Mouse (Mus musculus) intestine, embryonic 16.5 days (tissue): ENCODE results near the gene Ddr2. TPM values are rescaled to one million over a fixed set of nuclear protein-coding genes. Genes with fewer than 3 reads are reported as not detected.

Source experiments
- ATAC-seq: fragments of 200-750 bp; cut with Nextera tagmentation; 2 replicates; pipeline ENCODE4 v1.8.0; 2017; ENCODE audit warnings: moderate TSS enrichment, moderate library complexity
- H3K27ac ChIP-seq: fragments of 300-500 bp; sonication (generic); 2 replicates; pipeline ENCODE4 v1.5.1; 2014; ENCODE audit warnings: mild to moderate bottlenecking, low read length
- H3K27me3 ChIP-seq: fragments of 300-500 bp; sonication (generic); replicated peaks from 2 replicates; pipeline ENCODE4 v1.6.1; 2014; ENCODE audit warnings: low read length, control low read depth, mixed read lengths; ENCODE audit not compliant: control insufficient read depth, insufficient read depth
- H3K36me3 ChIP-seq: fragments of 300-500 bp; sonication (generic); 2 replicates; pipeline ENCODE4 v1.6.1; 2014; ENCODE audit warnings: low read length, control low read depth; ENCODE audit not compliant: control insufficient read depth, insufficient read depth
- H3K4me1 ChIP-seq: fragments of 300-500 bp; sonication (generic); 2 replicates; pipeline ENCODE4 v1.6.1; 2014; ENCODE audit warnings: low read length, control low read depth, mixed read lengths; ENCODE audit not compliant: control insufficient read depth, insufficient read depth
- H3K4me2 ChIP-seq: fragments of 300-500 bp; sonication (generic); 2 replicates; pipeline ENCODE4 v1.6.1; 2014; ENCODE audit warnings: low read depth, low read length, control low read depth
- H3K4me3 ChIP-seq: fragments of 300-500 bp; sonication (generic); 2 replicates; pipeline ENCODE4 v1.5.1; 2014; ENCODE audit warnings: mild to moderate bottlenecking, low read length
- H3K9ac ChIP-seq: fragments of 300-500 bp; sonication (generic); 2 replicates; pipeline ENCODE4 v1.6.1; 2014; ENCODE audit warnings: low read depth, low read length
- H3K9me3 ChIP-seq: fragments of 300-500 bp; sonication (generic); 2 replicates; pipeline ENCODE4 v1.6.1; 2016; ENCODE audit warnings: low read length, control low read depth; ENCODE audit not compliant: control insufficient read depth
- WGBS: fragments of 180-500 bp; shearing (Covaris S2); extraction: QIAGEN DNeasy Blood & Tissue Kit; methylation state at CpG from one replicate; pipeline ENCODE4 v1.1.7; 2014; 5-methylcytosine and 5-hydroxymethylcytosine counted together
- polyA plus RNA-seq: library from polyadenylated mRNA; unstranded; fragments of >200 nt; fragmentation: Nextera tagmentation; extraction: Ambion mirVana; gene quantifications from 2 replicates; pipeline ENCODE4 v1.2.1, GENCODE M21; 2015

Gene Ddr2
- polyA plus RNA-seq, 1 experiment from 2014 or later, result 31.9 TPM

DNA sequence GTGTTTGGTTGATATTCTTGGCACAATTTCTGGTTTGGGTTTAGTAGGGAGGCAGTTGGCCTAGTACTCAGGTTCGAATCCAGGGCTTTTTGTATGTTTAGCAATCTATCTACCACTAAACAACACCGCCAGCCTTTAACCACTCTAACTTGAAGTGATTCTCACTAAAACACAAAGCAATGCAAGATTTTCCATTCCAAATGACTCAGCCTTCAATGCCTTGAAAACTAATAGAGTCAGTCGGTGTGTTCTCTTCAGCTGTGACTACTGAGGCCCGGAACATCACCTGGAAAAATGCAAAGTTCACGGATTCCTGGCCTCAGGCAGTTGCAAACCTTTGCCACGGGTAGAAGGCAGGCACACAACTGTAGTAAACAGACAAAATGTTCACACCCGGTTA lies 178.9 kb downstream of the Ddr2 start:
- Histone ChIP-seq H3K4me2 (no peak overlapping the region), H3K4me1 (peaks cover 13% of the 10 kb centered on the region), H3K9me3 (no peaks in the 10 kb centered on the region), H3K4me3 (no peak overlapping the region), H3K27me3 (no peaks in the 10 kb centered on the region), H3K9ac (no peak overlapping the region), H3K36me3 (no peaks in the 10 kb centered on the region), H3K27ac (no peak overlapping the region)
- ATAC-seq, result no peak
- 83% methylated on average over 7 of the region's 7 CpGs for WGBS

DNA sequence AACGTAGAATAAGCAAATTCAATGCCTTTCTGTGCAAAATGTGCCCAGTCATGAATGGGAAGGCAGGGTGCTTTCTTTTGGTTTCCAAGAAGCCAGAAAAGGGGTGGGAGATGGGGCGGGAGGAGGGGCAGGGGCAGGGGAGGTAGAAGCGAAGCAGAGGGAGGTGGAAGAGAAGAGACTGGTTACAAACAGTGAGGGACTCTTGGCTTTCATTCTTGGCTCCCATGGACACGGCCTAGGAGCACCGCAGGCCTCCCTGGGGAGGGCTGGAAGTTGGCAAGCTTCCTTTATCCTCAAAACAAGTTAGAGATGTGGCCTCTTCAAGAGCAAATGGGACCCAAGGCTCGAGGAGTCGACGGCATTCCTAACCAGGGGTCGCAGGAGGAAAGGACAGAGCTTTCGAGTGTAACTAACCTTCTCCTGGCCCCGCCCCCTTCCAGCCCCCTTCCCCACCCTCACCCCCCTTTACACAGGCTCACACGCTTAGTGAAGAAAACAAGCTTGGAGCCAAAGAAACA lies 182.0 kb downstream of the Ddr2 start, which contains the start of gene Ccdc190:
Gene Ccdc190 (plus strand): TSS at position 195 of the 518 bp plus-strand sequence.
- peak within 1 kb of the TSS; percentile 19; the same call in 1 of the 2 replicates for H3K4me2 ChIP-seq
- H3K9ac ChIP-seq, result no peak within 1 kb of the TSS

DNA sequence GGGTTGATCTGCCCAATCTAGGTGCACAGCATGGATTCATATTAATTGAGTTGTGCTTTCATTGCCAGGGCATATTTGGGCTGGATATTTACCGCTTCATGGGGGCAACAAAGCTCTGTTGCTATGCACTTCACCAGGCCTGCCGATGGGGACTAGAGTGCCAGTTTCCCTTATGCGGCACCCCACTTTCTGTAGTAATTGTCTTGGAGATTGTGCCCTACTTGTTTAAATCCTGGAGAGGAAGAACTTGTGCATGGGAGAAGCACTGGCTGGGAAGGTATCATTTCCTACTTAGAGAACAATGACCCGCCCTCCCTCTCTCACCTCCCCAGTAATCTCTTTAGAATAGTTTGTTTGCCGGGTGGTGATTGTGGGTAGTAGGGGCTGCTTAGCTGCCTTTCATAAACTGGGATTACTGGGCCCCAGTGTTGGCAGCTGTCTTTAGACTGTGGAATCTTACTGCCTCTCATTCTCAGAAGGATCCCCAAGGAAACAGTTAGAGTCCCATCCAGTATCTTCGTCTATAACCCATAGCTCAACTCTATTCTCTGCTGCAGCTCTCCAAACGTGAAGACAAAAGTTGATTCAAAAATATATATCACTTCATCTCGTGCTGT lies 182.7 kb downstream of the Ddr2 start:
- no peak overlapping the region for H3K4me2 ChIP-seq
- no peaks in the 10 kb centered on the region for H3K27me3 ChIP-seq
- H3K27ac ChIP-seq, result no peak overlapping the region
- H3K36me3 ChIP-seq, result no peaks in the 10 kb centered on the region
- no peak overlapping the region for H3K9ac ChIP-seq
- no peaks in the 10 kb centered on the region for H3K9me3 ChIP-seq
- WGBS, result 62% methylated on average over 8 of the region's 8 CpGs
- no peak for ATAC-seq
- no peak overlapping the region for H3K4me3 ChIP-seq
- peaks cover 8% of the 10 kb centered on the region; the same call in 1 of the 2 replicates for H3K4me1 ChIP-seq

More for the DNA sequence above, 182.0 kb downstream of the Ddr2 start, which contains the start of gene Ccdc190:
- no peaks in the 10 kb centered on the region for H3K27me3 ChIP-seq
- no peak within 1 kb of the TSS for H3K27ac ChIP-seq
- no peak for ATAC-seq
- no peaks in the 10 kb centered on the region for H3K9me3 ChIP-seq
- no peaks in the 10 kb centered on the region for H3K36me3 ChIP-seq
- H3K4me1 ChIP-seq, result peaks cover 8% of the 10 kb centered on the region; the same call in 1 of the 2 replicates
- no peak within 1 kb of the TSS for H3K4me3 ChIP-seq
- whole genome bisulfite sequencing, result 29% methylated on average over 12 of the region's 12 CpGs

DNA sequence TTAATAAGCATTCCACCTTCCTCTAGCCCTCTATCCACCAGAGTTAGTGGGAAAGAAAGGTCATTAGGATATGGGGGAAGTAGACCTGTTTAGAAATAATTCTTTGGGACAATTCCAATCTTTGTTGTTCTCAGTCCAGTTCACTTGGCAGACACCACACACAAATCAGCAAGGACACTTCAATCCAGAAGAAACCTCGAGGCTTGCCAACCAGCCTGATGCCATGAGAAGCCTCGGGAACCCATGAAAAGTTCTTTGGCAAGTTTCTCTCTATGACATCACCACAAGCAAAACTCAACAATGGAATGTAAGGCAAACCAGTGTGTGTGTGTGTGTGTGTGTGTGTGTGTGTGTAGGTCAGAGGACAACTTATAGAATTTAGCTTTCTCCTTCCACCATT lies 186.0 kb downstream of the Ddr2 start:
- ATAC-seq, result no peak
- Histone ChIP-seq H3K4me3 (no peak overlapping the region), H3K4me1 (peaks cover 8% of the 10 kb centered on the region), H3K4me2 (no peak overlapping the region), H3K9me3 (no peaks in the 10 kb centered on the region), H3K27me3 (no peaks in the 10 kb centered on the region), H3K9ac (no peak overlapping the region), H3K27ac (no peak overlapping the region), H3K36me3 (no peaks in the 10 kb centered on the region)
- 87% methylated on average over 2 of the region's 2 CpGs for WGBS

Other genes with a start within 250 kb of the Ddr2 start
- 0.07 TPM in 1 of 2 replicates, not detected in the other for gene Ccdc190, start 182.1 kb downstream of the Ddr2 start, polyA plus RNA-seq
- gene Hsd17b7, start 141.5 kb downstream of the Ddr2 start, polyA plus RNA-seq, result 21.1 and 23.8 TPM in 2 replicates
- gene Uap1, start 64.2 kb upstream of the Ddr2 start, polyA plus RNA-seq, result 46.5 and 46.9 TPM in 2 replicates
- gene Uhmk1, start 104.6 kb upstream of the Ddr2 start, polyA plus RNA-seq, result 5.7 and 7.1 TPM in 2 replicates
- gene Sh2d1b2, start 122.0 kb upstream of the Ddr2 start, polyA plus RNA-seq, result not detected in 2 replicates
- 0.35 and 0.50 TPM in 2 replicates for gene Sh2d1b1, start 166.6 kb upstream of the Ddr2 start, polyA plus RNA-seq
- gene Gm7694, start 195.6 kb upstream of the Ddr2 start, polyA plus RNA-seq, result 2.5 and 2.7 TPM in 2 replicates
- 0.80 and 1.0 TPM in 2 replicates for gene Spata46, start 198.0 kb upstream of the Ddr2 start, polyA plus RNA-seq